Mouse (Mus musculus) adrenal gland, postnatal 25 days (tissue): ENCODE measurements around the gene Sorbs1. TPM values are rescaled to one million over a fixed set of nuclear protein-coding genes. Genes with fewer than 3 reads are reported as not detected.
"Not testable (repeated sequence)": the region's sequence is repeated elsewhere in the genome, so short reads cannot be mapped to it uniquely, and the experiment has no call there.

ENCODE experiments used
- DNase-seq: peaks from one replicate; pipeline ENCODE4 v3.0.0; 2021; ENCODE audit warnings: mixed read lengths
- long read RNA-seq: library from polyadenylated mRNA; stranded (forward); transcript quantifications from one replicate; pipeline ENCODE4 v2.0.0, GENCODE M21; 2021
- total RNA-seq: library from RNA; stranded (reverse); gene quantifications from 2 replicates; pipeline ENCODE4 v1.2.3, GENCODE M21; 2021

The Sorbs1 gene
- total RNA-seq: 66.4 and 76.7 TPM in 2 replicates
- long read RNA-seq, partial matches to known transcripts: 13 of 43 reads
- long read RNA-seq, other reads (novel, unspliced or antisense): 30 of 43 reads

- DNase-seq: peak; percentile 98
Measured at GRCm38 (mm10) chr19:40513632-40514078, at the start of gene Sorbs1. Gene Sorbs1 (minus strand): TSS chr19:40513779.

GRCm38 (mm10) chr19:40561521-40561920, 47.9 kb upstream of the Sorbs1 start:
- DNase-seq: not testable (repeated sequence)

- DNase-seq: no peak
Measured at GRCm38 (mm10) chr19:40556029-40556428, 42.5 kb upstream of the Sorbs1 start.

GRCm38 (mm10) chr19:40555136-40555535, 41.6 kb upstream of the Sorbs1 start:
- DNase-seq: no peak

GRCm38 (mm10) chr19:40554343-40554742, 40.8 kb upstream of the Sorbs1 start:
- no peak for DNase-seq

GRCm38 (mm10) chr19:40553849-40554248, 40.3 kb upstream of the Sorbs1 start:
- no peak for DNase-seq

- DNase-seq: no peak
Measured at GRCm38 (mm10) chr19:40553014-40553789, 39.6 kb upstream of the Sorbs1 start.

- DNase-seq: no peak
Measured at GRCm38 (mm10) chr19:40549516-40550135, 36.0 kb upstream of the Sorbs1 start.

GRCm38 (mm10) chr19:40548796-40549515, 35.4 kb upstream of the Sorbs1 start:
- DNase-seq: no peak

- DNase-seq: no peak
Measured at GRCm38 (mm10) chr19:40548386-40548785, 34.8 kb upstream of the Sorbs1 start.

- DNase-seq: peak; percentile 43
Measured at GRCm38 (mm10) chr19:40544856-40545255, 31.3 kb upstream of the Sorbs1 start.

- no peak for DNase-seq
Measured at GRCm38 (mm10) chr19:40542776-40543175, 29.2 kb upstream of the Sorbs1 start.

- no peak for DNase-seq
Measured at GRCm38 (mm10) chr19:40536526-40536925, 22.9 kb upstream of the Sorbs1 start.

- no peak for DNase-seq
Measured at GRCm38 (mm10) chr19:40532525-40532924, 18.9 kb upstream of the Sorbs1 start.

GRCm38 (mm10) chr19:40530323-40530722, 16.7 kb upstream of the Sorbs1 start:
- DNase-seq: no peak

- DNase-seq: no peak
Measured at GRCm38 (mm10) chr19:40528254-40528653, 14.7 kb upstream of the Sorbs1 start.

GRCm38 (mm10) chr19:40526367-40527014, 12.9 kb upstream of the Sorbs1 start:
- DNase-seq: no peak

- no peak for DNase-seq
Measured at GRCm38 (mm10) chr19:40523431-40524005, 9.9 kb upstream of the Sorbs1 start.

- no peak for DNase-seq
Measured at GRCm38 (mm10) chr19:40520403-40520802, 6.8 kb upstream of the Sorbs1 start.

- no peak for DNase-seq
Measured at GRCm38 (mm10) chr19:40518706-40519105, 5.1 kb upstream of the Sorbs1 start.

- DNase-seq: no peak
Measured at GRCm38 (mm10) chr19:40515596-40515995, 2.0 kb upstream of the Sorbs1 start.

GRCm38 (mm10) chr19:40514376-40514775, 797 bp upstream of the Sorbs1 start:
- no peak for DNase-seq
